In the genomic region with DNA sequence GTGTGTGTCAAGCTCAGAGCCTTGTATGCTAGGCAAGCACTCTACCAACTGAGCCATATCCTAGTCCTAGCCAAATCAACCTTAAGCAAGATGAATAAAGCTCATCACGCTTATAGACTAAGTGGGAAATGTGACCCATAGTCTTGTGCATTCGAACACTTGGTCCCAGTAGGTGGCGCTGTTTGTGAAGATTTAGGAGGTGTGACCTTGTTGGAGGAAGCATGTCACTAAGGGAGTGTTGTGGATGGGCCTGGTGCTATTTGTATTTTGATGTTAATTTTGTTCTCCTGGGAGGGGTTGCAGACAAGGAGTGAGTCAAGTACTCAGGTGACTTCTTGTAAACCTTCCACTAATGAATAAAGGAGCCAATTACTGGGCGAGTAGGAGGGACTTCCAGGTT, we compare ENCODE assay signal across 39 mouse cellular contexts. TPM values are rescaled to one million over a fixed set of nuclear protein-coding genes. Genes with fewer than 3 reads are reported as not detected.
A peak's percentile ranks its signal among the peaks of the same experiment; 100 is the strongest.
DNase-seq lines count a peak whose midpoint lies in the region; ATAC-seq and TF ChIP-seq lines count a peak whose summit lies in the region.
"Had no signal": no experiment of that assay in that cellular context is flagged by ENCODE, and none has a peak within 500 bp of the region (broad histone marks: within the 10 kb centered on the region; RNA-seq: fewer than 3 reads in every experiment).

No protein-coding gene starts in this region.

- no peak overlapping the region for H3K9ac ChIP-seq in hindbrain, postnatal 0 days (replicated peaks; ENCODE audit: low read length)
- H3K9ac ChIP-seq in hindbrain, embryonic 16.5 days (ENCODE audit: low read depth, low read length): no peak overlapping the region
- no peak overlapping the region for H3K9ac ChIP-seq in midbrain, postnatal 0 days (replicated peaks; ENCODE audit: low read length, poor library complexity, severe bottlenecking)
- H3K9ac ChIP-seq in midbrain, embryonic 15.5 days: no peak overlapping the region
- H3K9ac ChIP-seq: hindbrain, embryonic 12.5 days; kidney, embryonic 15.5 days; liver, embryonic 14.5 days; lung, embryonic 15.5 days; midbrain, embryonic 12.5 days had no signal

- H3K4me3 ChIP-seq in hindbrain, postnatal 0 days (ENCODE audit: low read length): no peak overlapping the region
- H3K4me3 ChIP-seq in hindbrain, embryonic 16.5 days (ENCODE audit: low read length): no peak overlapping the region
- H3K4me3 ChIP-seq in midbrain, postnatal 0 days (ENCODE audit: low read depth, low read length): no peak overlapping the region
- no peak overlapping the region for H3K4me3 ChIP-seq in midbrain, embryonic 15.5 days
- H3K4me3 ChIP-seq: erythroblast, embryonic 14.5 days; gastrocnemius, adult 2 months; hindbrain, embryonic 12.5 days; kidney, embryonic 15.5 days; lung, embryonic 15.5 days; megakaryocyte, embryonic 14.5 days; midbrain, embryonic 12.5 days had no signal

- DNase-seq in hindbrain, postnatal 0 days (ENCODE audit: low spot score): no peak
- no peak for DNase-seq in midbrain, postnatal 0 days (ENCODE audit: low spot score)
- peak; percentile 93 for DNase-seq in R1 (ENCODE audit: low read depth, low spot score)
- DNase-seq in urinary bladder, postnatal 14 days (ENCODE audit: low spot score): no peak
- no peak for DNase-seq in embryo, embryonic 10.5 days (ENCODE audit: low spot score)
- DNase-seq: adrenal gland, postnatal 25 days; cerebellum, adult 18-20 months; cerebellum, postnatal 10 days; gastrocnemius, adult 2 months; heart, postnatal 36 days; kidney, adult 18-20 months; kidney, postnatal 36 days; liver; lung, postnatal 36 days; thymus, adult 18-20 months; thymus, postnatal 25 days had no signal

- no peaks in the 10 kb centered on the region for H3K36me3 ChIP-seq in hindbrain, postnatal 0 days (ENCODE audit: insufficient read depth, low read length)
- no peaks in the 10 kb centered on the region for H3K36me3 ChIP-seq in hindbrain, embryonic 16.5 days (ENCODE audit: control insufficient read depth, insufficient read depth, low read length)
- no peaks in the 10 kb centered on the region for H3K36me3 ChIP-seq in midbrain, postnatal 0 days (ENCODE audit: insufficient read depth, low read length)
- no peaks in the 10 kb centered on the region for H3K36me3 ChIP-seq in midbrain, embryonic 15.5 days (replicated peaks)
- H3K36me3 ChIP-seq: G1E; hindbrain, embryonic 12.5 days; kidney, embryonic 15.5 days; lung, embryonic 15.5 days; midbrain, embryonic 12.5 days had no signal

- no peaks in the 10 kb centered on the region for H3K27me3 ChIP-seq in hindbrain, postnatal 0 days (ENCODE audit: insufficient read depth, low read length)
- H3K27me3 ChIP-seq in hindbrain, embryonic 16.5 days (replicated peaks; ENCODE audit: control insufficient read depth, insufficient read depth, low read length): no peaks in the 10 kb centered on the region
- no peaks in the 10 kb centered on the region for H3K27me3 ChIP-seq in midbrain, postnatal 0 days (ENCODE audit: insufficient read depth, low read length)
- no peaks in the 10 kb centered on the region for H3K27me3 ChIP-seq in midbrain, embryonic 15.5 days (replicated peaks)
- H3K27me3 ChIP-seq: hindbrain, embryonic 12.5 days; kidney, embryonic 15.5 days; lung, embryonic 15.5 days; midbrain, embryonic 12.5 days had no signal

- no peak for ATAC-seq in hindbrain, postnatal 0 days
- no peak for ATAC-seq in hindbrain, embryonic 16.5 days
- no peak for ATAC-seq in midbrain, postnatal 0 days (ENCODE audit: low FRiP score)
- ATAC-seq in midbrain, embryonic 15.5 days (replicated peaks): no peak
- ATAC-seq: forebrain, embryonic 16.5 days had no signal

- H3K9me3 ChIP-seq in hindbrain, postnatal 0 days (ENCODE audit: low read length): no peaks in the 10 kb centered on the region
- peaks cover 4% of the 10 kb centered on the region for H3K9me3 ChIP-seq in hindbrain, embryonic 16.5 days (ENCODE audit: control insufficient read depth, low read length)
- H3K9me3 ChIP-seq in midbrain, postnatal 0 days (ENCODE audit: low read length): no peaks in the 10 kb centered on the region
- H3K9me3 ChIP-seq in midbrain, embryonic 15.5 days: no peaks in the 10 kb centered on the region
- H3K9me3 ChIP-seq: hindbrain, embryonic 12.5 days; lung, embryonic 15.5 days; midbrain, embryonic 12.5 days had no signal

- H3K27ac ChIP-seq in hindbrain, postnatal 0 days: no peak overlapping the region
- H3K27ac ChIP-seq in hindbrain, embryonic 16.5 days (ENCODE audit: low read depth, low read length): no peak overlapping the region
- no peak overlapping the region for H3K27ac ChIP-seq in midbrain, postnatal 0 days (ENCODE audit: low read depth, low read length)
- no peak overlapping the region for H3K27ac ChIP-seq in midbrain, embryonic 15.5 days
- H3K27ac ChIP-seq: gastrocnemius, adult 2 months; hindbrain, embryonic 12.5 days; kidney, embryonic 15.5 days; liver, embryonic 14.5 days; lung, embryonic 15.5 days; midbrain, embryonic 12.5 days had no signal

- no peaks in the 10 kb centered on the region for H3K4me1 ChIP-seq in hindbrain, postnatal 0 days (ENCODE audit: insufficient read depth, low read length)
- H3K4me1 ChIP-seq in hindbrain, embryonic 16.5 days (ENCODE audit: control insufficient read depth, insufficient read depth, low read depth, low read length): no peaks in the 10 kb centered on the region
- H3K4me1 ChIP-seq in midbrain, postnatal 0 days (ENCODE audit: insufficient read depth, low read length): no peaks in the 10 kb centered on the region
- H3K4me1 ChIP-seq in midbrain, embryonic 15.5 days: no peaks in the 10 kb centered on the region
- H3K4me1 ChIP-seq: hindbrain, embryonic 12.5 days; kidney, embryonic 15.5 days; lung, embryonic 15.5 days; midbrain, embryonic 12.5 days had no signal

- peak; percentile 20; the same call in 1 of the 2 replicates for TF ChIP-seq CTCF in hindbrain, postnatal 0 days (IDR thresholded peaks at IDR 0.05; ENCODE audit: low read depth)
- peak; percentile 33; the same call in 1 of the 2 replicates for TF ChIP-seq CTCF in midbrain, postnatal 0 days (IDR thresholded peaks at IDR 0.05)

- no peak overlapping the region for H3K4me2 ChIP-seq in hindbrain, postnatal 0 days (ENCODE audit: low read depth, low read length)
- H3K4me2 ChIP-seq in hindbrain, embryonic 16.5 days (ENCODE audit: low read length): no peak overlapping the region
- no peak overlapping the region for H3K4me2 ChIP-seq in midbrain, postnatal 0 days (ENCODE audit: low read depth, low read length, poor library complexity, severe bottlenecking)
- no peak overlapping the region for H3K4me2 ChIP-seq in midbrain, embryonic 15.5 days
- H3K4me2 ChIP-seq: heart, embryonic 11.5 days; hindbrain, embryonic 12.5 days; kidney, embryonic 15.5 days; lung, embryonic 15.5 days; midbrain, embryonic 12.5 days had no signal

- WGBS in hindbrain, postnatal 0 days: 90% methylated on average over 4 of the region's 4 CpGs
- 93% methylated on average over 4 of the region's 4 CpGs for WGBS in hindbrain, embryonic 16.5 days
- 86% methylated on average over 4 of the region's 4 CpGs for WGBS in midbrain, postnatal 0 days
- WGBS in midbrain, embryonic 15.5 days: 88% methylated on average over 4 of the region's 4 CpGs

RNA-seq across cellular contexts. Expression of a gene that starts 5.2 kb away (rescaled TPM):
- not detected in 2 replicates for total RNA-seq in hindbrain, postnatal 0 days (2014; rRNA removed)
- polyA plus RNA-seq in hindbrain, postnatal 0 days (2015; fragmentation: Nextera tagmentation; extraction: Ambion mirVana): not detected in 2 replicates
- not detected in 2 replicates for polyA plus RNA-seq in hindbrain, embryonic 16.5 days (2015; fragmentation: Nextera tagmentation; extraction: Ambion mirVana)
- total RNA-seq in midbrain, postnatal 0 days (2014; rRNA removed): not detected in 2 replicates
- not detected in 2 replicates for polyA plus RNA-seq in midbrain, postnatal 0 days (2015; fragmentation: Nextera tagmentation; extraction: Ambion mirVana)
- polyA plus RNA-seq in midbrain, embryonic 15.5 days (2015; fragmentation: Nextera tagmentation; extraction: Ambion mirVana): not detected in 2 replicates
- total RNA-seq: adrenal gland, adult 18-20 months; common myeloid progenitor, adult 5-6 weeks; G1E; gastrocnemius, adult 2 months; gastrocnemius, postnatal 4 days; heart, postnatal 36 days; layer of hippocampus, adult 8-10 months; left cerebral cortex, postnatal 14 days; monocyte, adult 5-6 weeks had no signal
- polyA plus RNA-seq: embryonic facial prominence, embryonic 14.5 days; erythroblast, embryonic 14.5 days; forebrain, embryonic 11.5 days; forebrain, embryonic 16.5 days; G1E; heart, embryonic 11.5 days; hindbrain, embryonic 12.5 days; limb, embryonic 11.5 days; liver, embryonic 14.5 days; lung, embryonic 15.5 days; midbrain, embryonic 12.5 days; neural tube, embryonic 14.5 days; stomach, embryonic 14.5 days had no signal

RNA-seq across cellular contexts. Expression of a gene that starts 16.1 kb away (rescaled TPM):
- total RNA-seq in hindbrain, postnatal 0 days (2014; rRNA removed): not detected in 2 replicates
- polyA plus RNA-seq in hindbrain, postnatal 0 days (2015; fragmentation: Nextera tagmentation; extraction: Ambion mirVana): not detected in 2 replicates
- not detected in 2 replicates for polyA plus RNA-seq in hindbrain, embryonic 16.5 days (2015; fragmentation: Nextera tagmentation; extraction: Ambion mirVana)
- total RNA-seq in midbrain, postnatal 0 days (2014; rRNA removed): not detected in 2 replicates
- polyA plus RNA-seq in midbrain, postnatal 0 days (2015; fragmentation: Nextera tagmentation; extraction: Ambion mirVana): not detected in 2 replicates
- not detected in 2 replicates for polyA plus RNA-seq in midbrain, embryonic 15.5 days (2015; fragmentation: Nextera tagmentation; extraction: Ambion mirVana)
- total RNA-seq: adrenal gland, postnatal 25 days; common myeloid progenitor, adult 5-6 weeks; gastrocnemius, adult 2 months; gastrocnemius, postnatal 4 days; layer of hippocampus, adult 8-10 months; left cerebral cortex, postnatal 14 days; monocyte, adult 5-6 weeks had no signal
- polyA plus RNA-seq: embryonic facial prominence, embryonic 14.5 days; erythroblast, embryonic 14.5 days; forebrain, embryonic 11.5 days; forebrain, embryonic 16.5 days; G1E; heart, embryonic 11.5 days; hindbrain, embryonic 12.5 days; limb, embryonic 11.5 days; lung, embryonic 15.5 days; midbrain, embryonic 12.5 days; neural tube, embryonic 14.5 days; stomach, embryonic 14.5 days had no signal
